Mouse (Mus musculus): ENCODE data around the gene Hyal3. TPM values are rescaled to one million over a fixed set of nuclear protein-coding genes. Genes with fewer than 3 reads are reported as not detected.
A peak's percentile ranks its signal among the peaks of the same experiment; 100 is the strongest.
"Not testable (repeated sequence)": the region's sequence is repeated elsewhere in the genome, so short reads cannot be mapped to it uniquely, and the experiment has no call there.

The Hyal3 gene
- total RNA-seq, 1 experiment from 2014 or later: 0.35 TPM

DNA sequence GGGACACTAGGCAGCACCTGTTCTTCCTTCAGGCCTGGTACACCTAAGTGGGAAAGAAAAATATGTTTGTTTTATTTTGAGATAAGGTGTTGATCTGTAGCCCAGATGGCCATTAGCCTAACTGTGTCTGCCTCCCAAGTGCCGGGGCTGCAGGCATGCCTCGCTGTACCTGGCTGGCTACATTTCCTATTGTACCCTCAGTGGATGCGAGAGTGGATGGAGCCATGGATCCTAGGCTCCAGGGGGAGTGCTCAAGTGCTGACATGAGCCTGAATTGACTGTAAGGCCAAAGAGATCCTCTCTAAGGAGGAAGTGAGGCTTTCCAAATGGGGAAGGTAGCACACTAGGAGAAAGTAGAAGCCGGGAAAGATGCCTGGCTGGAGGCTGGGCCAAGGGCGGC is 32.7 kb upstream of the Hyal3 start:
- no peak for ATAC-seq (replicated peaks in 1 of 2; ENCODE audit: insufficient read depth in 1 of 2, low FRiP score in 2 of 2, low TSS enrichment in 1 of 2, low read depth in 1 of 2, poor library complexity in 2 of 2, severe bottlenecking in 2 of 2)

DNA sequence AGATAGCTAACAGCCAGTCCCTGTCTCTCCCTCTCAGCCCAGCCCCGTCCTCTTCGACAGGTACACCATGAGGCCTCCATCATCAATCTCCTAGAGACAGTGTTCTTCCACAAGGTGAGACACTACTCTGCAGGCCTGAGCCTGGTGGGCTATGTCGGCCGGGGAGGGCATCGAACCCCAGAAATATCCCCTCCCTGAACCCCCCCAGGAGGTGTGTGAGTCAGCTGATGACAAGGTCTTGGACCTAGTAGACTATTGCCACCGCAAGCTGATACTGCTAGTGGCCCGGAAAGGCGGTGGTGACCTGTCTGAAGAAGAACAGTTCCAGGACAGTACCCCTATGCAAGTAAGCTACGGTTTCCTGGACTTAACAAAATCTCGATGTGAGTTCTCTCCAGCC is 31.8 kb upstream of the Hyal3 start:
- ATAC-seq (replicated peaks in 1 of 2; ENCODE audit: insufficient read depth in 1 of 2, low FRiP score in 2 of 2, low TSS enrichment in 1 of 2, low read depth in 1 of 2, poor library complexity in 2 of 2, severe bottlenecking in 2 of 2): no peak

DNA sequence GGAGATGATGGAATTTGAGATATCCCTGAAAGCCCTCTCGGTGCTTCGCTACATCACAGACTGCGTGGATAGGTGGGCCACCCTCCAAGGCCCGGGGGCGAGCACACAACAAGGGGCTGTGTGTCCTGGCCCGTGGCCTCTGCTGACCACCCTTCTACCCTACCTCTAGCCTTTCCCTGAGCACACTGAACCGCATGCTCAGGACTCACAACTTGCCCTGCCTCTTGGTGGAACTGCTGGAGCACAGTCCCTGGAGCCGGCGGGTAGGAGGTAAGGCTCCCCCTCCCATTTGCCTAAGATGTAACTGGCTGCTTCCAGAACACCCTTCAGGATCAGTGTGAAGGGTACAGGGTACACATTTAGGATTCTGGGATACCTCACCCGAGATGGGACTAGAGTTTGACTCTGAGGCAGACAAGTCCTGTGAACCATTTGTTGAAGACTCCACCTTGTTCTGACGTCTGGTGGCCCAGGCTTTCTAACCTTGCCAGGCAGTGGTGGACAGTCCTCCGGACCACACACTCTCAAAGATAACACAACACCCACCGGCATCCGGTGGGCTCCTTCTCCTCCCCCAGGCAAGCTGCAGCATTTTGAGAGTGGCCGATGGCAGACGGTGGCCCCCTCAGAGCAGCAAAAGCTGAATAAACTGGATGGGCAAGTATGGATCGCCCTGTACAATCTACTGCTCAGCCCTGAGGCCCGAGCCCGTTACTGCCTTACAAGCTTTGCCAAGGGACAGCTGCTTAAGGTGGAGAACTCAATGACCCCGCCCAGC is 31.1 kb upstream of the Hyal3 start:
- no peak for ATAC-seq (replicated peaks in 1 of 2; ENCODE audit: insufficient read depth in 1 of 2, low FRiP score in 2 of 2, low TSS enrichment in 1 of 2, low read depth in 1 of 2, poor library complexity in 2 of 2, severe bottlenecking in 2 of 2)

DNA sequence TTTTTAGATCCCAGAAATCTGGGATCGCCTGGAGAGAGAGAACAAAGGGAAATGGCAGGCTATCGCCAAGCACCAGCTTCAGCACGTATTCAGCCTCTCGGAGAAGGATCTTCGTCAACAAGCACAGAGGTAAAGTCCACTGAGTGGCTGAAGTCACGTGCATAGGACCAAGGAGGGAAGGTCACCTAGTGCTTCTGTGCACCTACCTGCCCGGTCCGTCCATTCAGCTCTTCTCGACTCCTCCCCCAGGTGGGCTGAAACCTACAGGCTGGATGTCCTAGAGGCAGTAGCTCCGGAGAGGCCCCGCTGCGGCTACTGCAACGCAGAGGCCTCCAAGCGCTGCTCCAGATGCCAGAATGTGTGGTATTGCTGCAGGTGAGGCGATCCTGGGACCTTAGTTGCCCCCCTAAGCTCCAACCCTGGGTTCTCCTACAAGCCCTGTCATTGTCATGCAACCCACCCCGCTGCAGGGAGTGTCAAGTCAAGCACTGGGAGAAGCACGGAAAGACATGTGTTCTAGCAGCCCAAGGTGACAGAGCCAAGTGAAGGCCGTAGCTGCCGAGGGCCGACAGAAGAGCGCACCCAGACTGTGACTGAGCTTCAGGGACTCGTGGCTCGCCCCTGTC is 30.0 kb upstream of the Hyal3 start:
- ATAC-seq (replicated peaks in 1 of 2; ENCODE audit: insufficient read depth in 1 of 2, low FRiP score in 2 of 2, low TSS enrichment in 1 of 2, low read depth in 1 of 2, poor library complexity in 2 of 2, severe bottlenecking in 2 of 2): no peak

DNA sequence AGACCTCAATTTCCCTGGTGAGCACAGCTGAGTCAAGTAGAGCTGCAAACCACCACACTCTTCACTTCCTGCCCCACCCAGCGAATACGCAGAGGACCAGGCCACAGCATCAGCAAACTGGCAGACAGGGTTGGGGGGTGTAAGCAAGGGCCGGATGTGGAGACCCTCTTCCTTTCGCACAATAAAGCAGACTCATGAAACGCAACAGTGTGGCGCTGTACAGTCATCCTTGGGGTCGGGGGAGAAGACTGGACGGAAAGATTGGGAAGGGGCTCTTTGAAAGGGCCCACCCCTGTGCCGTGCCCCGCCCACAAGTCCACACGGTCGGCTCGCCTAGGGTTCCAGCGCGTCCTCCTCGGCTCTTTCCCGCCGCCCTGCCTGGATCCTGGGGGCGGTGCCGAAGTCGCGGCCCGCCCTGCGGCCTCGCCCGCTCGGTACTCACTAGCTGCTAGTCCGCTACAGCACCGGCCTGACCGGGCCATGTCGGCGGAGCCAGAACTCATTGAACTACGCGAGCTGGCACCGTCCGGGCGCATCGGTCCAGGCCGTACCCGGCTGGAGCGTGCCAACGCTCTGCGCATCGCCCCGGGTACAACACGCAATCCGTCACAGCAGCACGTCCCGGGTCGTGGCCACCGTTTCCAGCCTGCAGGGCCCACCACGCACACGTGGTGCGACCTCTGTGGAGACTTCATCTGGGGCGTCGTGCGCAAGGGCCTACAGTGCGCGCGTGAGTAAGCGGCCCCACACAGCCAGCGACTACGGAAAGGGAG is 29.3 kb upstream of the Hyal3 start, which contains the start of gene Rassf1:
Rassf1 (plus strand) TSS at position 439 of the 773 bp plus-strand sequence.
- peak in 1 of 2 experiments; percentile 21; a peak in 1 of 4 replicates for ATAC-seq (replicated peaks in 1 of 2; ENCODE audit: insufficient read depth in 1 of 2, low FRiP score in 2 of 2, low TSS enrichment in 1 of 2, low read depth in 1 of 2, poor library complexity in 2 of 2, severe bottlenecking in 2 of 2)

DNA sequence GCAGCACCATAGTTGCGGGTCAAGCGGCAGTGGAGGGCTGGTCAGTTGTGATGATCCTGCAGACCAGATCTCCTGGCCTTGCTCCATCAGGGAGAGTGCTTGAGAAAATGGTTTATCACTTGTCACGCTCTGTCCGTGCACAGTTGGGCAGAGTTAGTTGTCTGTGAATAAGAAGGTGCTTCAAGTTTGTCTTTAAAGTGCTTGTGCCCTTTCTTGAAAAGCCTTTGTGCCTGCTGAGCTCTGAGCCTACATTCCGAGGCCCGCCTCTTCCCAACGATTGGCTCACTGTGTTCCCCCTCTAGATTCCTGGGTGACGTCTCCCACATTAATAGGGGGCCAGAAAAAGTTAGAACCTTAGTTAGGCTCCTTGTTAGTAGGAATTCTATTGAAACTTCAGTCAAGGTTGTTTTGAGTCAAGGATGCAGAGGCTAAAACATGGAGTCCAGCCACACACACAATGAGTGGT is 28.7 kb upstream of the Hyal3 start:
- no peak for ATAC-seq (replicated peaks in 1 of 2; ENCODE audit: insufficient read depth in 1 of 2, low FRiP score in 2 of 2, low TSS enrichment in 1 of 2, low read depth in 1 of 2, poor library complexity in 2 of 2, severe bottlenecking in 2 of 2)

DNA sequence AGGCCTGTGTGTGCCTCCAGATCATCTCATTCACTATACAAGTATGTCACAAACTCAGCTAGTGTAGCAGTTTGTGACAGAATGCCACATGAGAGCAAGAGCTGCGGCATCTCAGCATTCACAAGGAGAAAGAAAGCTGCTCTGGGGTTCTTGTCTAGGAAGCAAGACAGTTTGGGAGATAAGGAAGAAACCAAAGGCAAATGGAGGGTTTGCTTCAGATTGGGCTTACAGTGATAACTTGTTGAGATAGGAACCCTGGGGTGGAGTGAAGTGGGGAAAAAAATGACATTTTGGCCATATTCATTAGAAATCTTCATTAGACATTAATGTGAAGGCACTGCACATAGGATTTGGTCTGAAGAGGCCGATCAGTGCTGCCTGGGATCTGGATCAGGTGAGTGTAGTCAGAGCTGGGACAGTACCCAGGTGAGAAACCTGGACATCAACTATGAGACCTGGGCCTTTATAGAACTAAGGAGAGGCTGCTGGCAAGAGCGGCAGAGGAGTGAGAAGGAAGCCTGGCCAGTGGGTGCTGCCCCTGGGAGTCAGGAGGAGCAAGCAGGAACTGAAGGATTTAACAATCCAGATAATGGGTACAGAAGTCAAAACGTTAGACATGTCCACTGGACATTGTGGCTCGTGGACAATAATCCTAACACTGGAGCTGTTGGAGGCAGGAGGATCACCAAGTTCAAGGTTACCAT is 27.8 kb upstream of the Hyal3 start:
- no peak for ATAC-seq (replicated peaks in 1 of 2; ENCODE audit: insufficient read depth in 1 of 2, low FRiP score in 2 of 2, low TSS enrichment in 1 of 2, low read depth in 1 of 2, poor library complexity in 2 of 2, severe bottlenecking in 2 of 2)

DNA sequence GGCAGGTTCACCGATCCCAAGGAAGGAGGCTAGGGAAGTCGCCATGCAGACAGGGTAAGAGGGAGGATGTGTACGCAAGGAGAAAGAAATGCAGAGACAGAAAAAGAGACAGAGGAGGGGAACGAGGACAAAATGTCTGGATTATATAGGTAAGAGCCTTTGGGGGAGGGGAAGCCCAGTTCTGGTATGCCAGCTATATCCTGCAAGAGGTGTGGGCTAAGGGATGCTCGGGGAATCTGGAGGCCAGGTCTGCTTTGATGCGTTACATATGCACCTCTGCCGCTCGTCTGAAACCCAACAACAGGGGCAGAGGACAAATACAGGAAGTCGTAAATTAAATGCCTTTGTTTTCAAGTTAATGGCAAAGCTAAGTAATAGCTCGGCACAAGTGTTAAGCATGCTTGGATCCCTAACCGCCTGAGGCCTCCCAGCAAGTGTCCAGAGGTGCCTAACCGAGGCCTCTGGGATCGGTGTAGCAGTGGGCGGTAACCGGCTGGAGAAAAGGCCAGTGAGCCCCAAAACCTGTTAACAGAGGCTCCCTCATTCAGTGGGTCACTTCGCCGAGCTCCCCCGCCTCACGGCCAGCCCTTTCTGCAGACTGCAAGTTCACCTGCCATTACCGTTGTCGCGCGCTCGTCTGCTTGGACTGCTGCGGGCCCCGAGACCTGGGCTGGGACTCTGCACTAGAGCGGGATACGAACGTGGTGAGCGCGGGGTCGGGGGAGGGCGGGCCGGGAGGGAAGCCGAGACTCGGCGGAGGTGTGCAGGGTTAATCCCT is 26.9 kb upstream of the Hyal3 start:
- 0 out of 4 replicates have a peak, but pooled peaks of 1 of the 2 experiments have one; percentile 0 for ATAC-seq (replicated peaks in 1 of 2; ENCODE audit: insufficient read depth in 1 of 2, low FRiP score in 2 of 2, low TSS enrichment in 1 of 2, low read depth in 1 of 2, poor library complexity in 2 of 2, severe bottlenecking in 2 of 2)

DNA sequence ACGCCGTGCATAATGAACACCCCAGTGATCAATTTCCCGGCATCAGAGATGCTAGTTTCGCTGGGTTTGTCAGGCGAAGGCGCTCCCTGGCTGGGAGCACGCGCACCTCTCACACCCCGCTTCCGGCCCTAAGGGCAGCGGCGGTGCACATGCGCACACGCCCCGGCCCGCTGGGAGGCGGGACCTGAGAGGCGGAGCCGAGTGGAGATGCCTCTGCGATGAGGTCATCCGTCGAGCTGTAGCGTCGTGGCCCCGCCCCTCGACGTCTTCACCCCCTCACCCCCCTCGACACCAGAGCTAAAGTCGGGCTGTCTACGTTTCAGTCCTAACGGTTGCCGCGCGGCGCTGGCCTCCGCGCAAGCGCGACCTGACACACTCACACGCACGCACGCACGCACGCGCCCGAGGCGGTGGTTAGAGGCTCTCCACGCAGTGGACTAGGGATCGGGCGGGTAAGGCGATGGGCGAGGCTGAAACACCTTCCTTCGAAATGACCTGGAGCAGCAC is 26.2 kb upstream of the Hyal3 start:
- peak; percentile 78 to 85 for ATAC-seq (replicated peaks in 1 of 2; ENCODE audit: insufficient read depth in 1 of 2, low FRiP score in 2 of 2, low TSS enrichment in 1 of 2, low read depth in 1 of 2, poor library complexity in 2 of 2, severe bottlenecking in 2 of 2)

DNA sequence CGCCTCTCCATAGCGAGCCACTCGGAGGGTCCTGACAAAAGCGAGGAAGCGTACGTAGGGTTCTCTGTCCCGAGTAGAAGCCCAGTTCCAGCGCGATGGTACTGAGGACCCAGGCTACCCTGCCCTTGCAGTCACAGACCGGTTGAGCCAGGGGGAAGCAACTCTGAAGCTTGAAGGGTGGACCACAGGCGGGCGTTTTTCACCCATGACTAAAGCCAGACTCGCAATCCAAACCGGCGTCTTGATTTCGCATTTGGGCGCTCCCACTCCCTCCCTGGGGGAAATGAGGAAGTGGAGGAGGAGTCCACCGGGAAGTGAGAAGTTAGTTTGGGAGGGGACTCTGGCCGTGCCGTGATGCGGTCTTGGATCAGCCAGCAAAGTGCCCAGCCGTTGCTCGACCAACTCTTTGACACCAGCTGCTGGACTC is 25.6 kb upstream of the Hyal3 start:
- peak; percentile 1 to 11; a peak in 1 of 4 replicates for ATAC-seq (replicated peaks in 1 of 2; ENCODE audit: insufficient read depth in 1 of 2, low FRiP score in 2 of 2, low TSS enrichment in 1 of 2, low read depth in 1 of 2, poor library complexity in 2 of 2, severe bottlenecking in 2 of 2)

DNA sequence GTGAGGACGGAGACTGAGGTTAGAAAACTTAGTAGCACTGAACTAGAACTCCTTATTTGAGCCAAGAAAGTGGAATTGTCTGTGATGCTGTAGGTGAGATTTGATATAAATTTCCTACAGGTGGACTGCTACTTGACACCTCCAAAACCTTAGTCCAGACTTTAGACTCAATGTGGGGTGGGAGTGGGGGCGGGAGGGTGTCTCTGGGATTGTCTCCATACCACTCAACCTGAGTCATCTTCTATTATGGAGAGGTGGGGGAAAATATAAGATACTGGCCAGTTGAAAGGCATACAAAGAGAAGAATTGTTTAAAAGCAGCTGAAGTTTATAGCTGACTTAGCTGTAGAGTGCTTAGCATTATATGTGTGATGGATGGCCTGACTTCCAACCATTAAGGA is 24.9 kb upstream of the Hyal3 start:
- no peak for ATAC-seq (replicated peaks in 1 of 2; ENCODE audit: insufficient read depth in 1 of 2, low FRiP score in 2 of 2, low TSS enrichment in 1 of 2, low read depth in 1 of 2, poor library complexity in 2 of 2, severe bottlenecking in 2 of 2)

DNA sequence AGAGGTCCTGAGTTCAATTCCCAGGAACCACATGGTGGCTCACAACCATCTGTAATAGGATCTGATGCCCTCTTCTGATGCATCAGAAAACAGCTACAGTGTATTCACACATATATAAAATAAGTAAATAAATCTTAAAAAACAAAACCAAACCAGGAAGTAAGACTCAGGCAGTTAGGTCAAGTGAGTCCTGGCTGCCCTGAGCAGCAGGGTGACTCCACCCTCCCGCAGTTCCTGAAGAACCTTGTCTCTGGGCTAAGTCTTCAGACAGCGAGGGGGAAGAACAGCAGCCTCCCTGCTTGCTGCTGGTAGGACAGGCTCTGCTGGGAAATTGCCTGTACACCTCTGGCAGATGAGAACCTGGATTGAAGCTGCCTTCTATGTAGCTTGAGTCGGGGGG is 24.3 kb upstream of the Hyal3 start:
- ATAC-seq (replicated peaks in 1 of 2; ENCODE audit: insufficient read depth in 1 of 2, low FRiP score in 2 of 2, low TSS enrichment in 1 of 2, low read depth in 1 of 2, poor library complexity in 2 of 2, severe bottlenecking in 2 of 2): no peak

DNA sequence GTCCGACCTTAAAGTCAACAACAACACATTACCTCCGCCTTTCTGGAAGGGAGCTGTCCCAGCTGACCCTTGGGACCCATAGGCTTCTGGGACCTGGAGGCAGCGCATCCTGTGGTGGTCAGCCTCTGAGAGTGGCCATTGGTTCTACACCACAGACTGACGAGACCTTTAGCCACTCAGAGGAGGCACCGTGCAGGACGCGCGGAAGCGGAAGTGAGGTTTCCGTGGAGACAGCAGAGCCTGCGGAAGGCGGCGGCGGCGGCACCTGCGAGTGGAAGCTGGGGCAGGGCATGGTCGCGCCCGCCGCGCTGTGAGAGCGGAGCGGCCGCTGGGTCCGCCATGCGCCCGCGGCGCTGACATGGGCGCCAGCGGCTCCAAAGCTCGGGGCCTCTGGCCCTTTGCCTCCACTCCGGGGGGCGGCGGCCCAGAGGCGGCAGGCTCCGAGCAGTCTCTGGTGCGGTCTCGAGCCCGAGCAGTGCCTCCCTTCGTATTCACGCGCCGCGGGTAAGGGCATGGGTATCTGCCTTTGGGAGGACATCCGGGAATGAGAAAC is 17.5 kb upstream of the Hyal3 start, which contains the start of gene Tusc2:
Tusc2 (plus strand) TSS at position 227 of the 553 bp plus-strand sequence.
- ATAC-seq (replicated peaks in 1 of 2; ENCODE audit: insufficient read depth in 1 of 2, low FRiP score in 2 of 2, low TSS enrichment in 1 of 2, low read depth in 1 of 2, poor library complexity in 2 of 2, severe bottlenecking in 2 of 2): peak; percentile 98

DNA sequence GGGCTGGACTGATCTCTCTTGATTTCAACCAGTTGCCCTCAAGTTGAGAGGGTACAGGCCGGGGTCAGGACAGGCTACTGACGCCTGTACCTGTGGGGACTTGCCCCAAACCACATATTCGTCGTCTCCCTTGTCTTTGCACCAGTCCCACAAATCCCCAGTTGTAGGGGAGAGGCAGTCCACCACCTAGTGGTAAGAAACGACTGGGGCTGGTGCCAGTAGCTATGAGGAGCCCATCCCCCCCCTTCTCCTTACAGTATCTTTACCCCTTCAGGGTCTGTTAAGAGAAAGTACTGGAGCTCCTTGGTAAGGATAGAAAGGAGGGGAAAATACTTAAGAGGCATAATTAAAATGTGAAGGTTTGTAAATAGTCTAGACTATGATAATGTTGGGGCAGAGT is 15.1 kb upstream of the Hyal3 start:
- not testable (repeated sequence) for ATAC-seq (replicated peaks in 1 of 2; ENCODE audit: insufficient read depth in 1 of 2, low FRiP score in 2 of 2, low TSS enrichment in 1 of 2, low read depth in 1 of 2, poor library complexity in 2 of 2, severe bottlenecking in 2 of 2)

DNA sequence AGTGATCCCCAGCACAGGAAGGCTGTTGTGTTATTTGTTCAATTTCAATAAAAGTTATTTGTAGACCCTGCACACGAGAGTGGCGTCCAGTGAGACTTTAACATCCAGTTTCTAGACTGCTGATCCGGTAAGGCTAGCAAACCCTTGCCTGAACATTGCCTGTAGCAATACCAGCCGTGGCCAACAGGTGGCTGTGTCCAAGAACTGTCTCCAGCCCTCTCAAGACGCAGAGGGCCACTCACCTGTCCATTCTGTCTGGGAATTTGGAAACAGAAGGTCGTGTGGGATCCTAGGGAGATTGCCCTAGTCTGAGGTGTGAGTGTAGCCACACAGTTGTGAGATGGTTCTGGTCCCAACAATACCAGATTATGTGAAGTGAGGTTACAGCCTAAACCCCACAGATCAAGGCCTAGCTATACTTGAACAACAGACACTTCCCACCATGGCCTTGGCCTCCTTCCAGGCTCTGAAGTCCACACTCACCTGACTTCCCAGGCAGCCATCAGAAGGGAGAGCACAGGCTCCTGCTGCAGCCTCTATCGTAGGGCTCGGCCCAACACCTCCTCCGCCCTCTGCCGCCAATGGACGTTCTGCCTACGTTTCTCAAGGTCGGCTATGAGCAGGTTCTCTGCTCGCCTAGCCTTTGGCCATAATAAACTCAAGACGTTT is 14.4 kb upstream of the Hyal3 start:
- ATAC-seq (replicated peaks in 1 of 2; ENCODE audit: insufficient read depth in 1 of 2, low FRiP score in 2 of 2, low TSS enrichment in 1 of 2, low read depth in 1 of 2, poor library complexity in 2 of 2, severe bottlenecking in 2 of 2): no peak

DNA sequence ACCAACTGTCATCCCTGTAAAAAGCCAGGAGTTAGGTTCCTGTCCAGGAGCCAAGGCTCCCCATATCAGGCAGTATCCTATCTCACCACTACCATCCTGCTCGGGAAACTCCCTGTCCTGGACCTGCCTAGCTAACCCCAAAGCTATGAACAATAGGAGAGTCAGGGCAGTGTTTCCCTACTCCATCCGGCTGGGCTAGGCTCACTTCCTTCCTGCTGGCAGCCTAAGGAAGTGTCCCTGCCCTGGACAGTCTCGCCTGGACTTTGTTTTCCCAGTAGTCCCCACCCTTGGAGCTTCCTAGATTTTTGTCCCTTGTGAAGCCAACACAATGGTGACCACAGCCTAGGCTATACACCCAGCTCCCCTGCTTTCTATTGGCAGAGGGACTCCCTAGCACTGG is 13.8 kb upstream of the Hyal3 start:
- no peak for ATAC-seq (replicated peaks in 1 of 2; ENCODE audit: insufficient read depth in 1 of 2, low FRiP score in 2 of 2, low TSS enrichment in 1 of 2, low read depth in 1 of 2, poor library complexity in 2 of 2, severe bottlenecking in 2 of 2)
